Mouse (Mus musculus): ENCODE results near the gene Zfp366. TPM values are rescaled to one million over a fixed set of nuclear protein-coding genes. Genes with fewer than 3 reads are reported as not detected.

The Zfp366 gene
- total and polyA plus RNA-seq, 3 experiments, result not detected

DNA sequence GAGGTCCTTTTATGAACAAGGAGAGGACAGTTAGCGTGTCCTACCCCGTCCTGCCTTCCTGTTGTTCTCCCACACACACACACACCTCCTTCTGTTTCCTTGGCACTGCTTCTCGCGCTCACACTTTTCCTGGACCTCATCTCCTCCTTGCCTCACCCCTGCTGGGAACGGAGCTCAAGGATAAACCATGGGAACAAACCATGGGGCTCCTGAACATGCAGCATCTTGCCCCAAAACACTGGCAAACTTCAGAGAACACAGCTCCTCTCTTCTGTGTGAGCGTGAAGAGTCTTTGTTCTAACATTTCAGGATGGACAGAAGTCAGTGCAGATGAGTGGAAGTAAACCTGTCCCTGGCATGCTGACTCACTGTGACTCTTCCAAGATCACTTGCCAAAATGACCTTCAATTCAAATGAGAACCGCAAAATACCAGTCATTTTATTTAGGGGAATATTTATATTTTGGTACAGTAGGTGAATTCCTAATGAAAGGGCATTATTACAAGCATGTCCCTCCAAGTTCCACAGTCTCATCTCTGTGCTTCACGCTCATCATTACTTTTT is 38.8 kb downstream of the Zfp366 start:
- no peak for DNase-seq (ENCODE audit: extremely low read depth)
- Histone ChIP-seq H3K9ac (ENCODE audit: insufficient read depth, low read depth) (no peak overlapping the region), H3K27me3 (replicated peaks) (peaks cover 31% of the 10 kb centered on the region), H3K4me3 (replicated peaks in 1 of 3; ENCODE audit: low read depth in 2 of 3, low read length in 2 of 3, poor library complexity in 1 of 3) (no peak overlapping the region), H3K4me2 (ENCODE audit: insufficient read depth, low read depth, poor library complexity, severe bottlenecking) (no peak overlapping the region), H3K4me1 (ENCODE audit: control insufficient read depth in 1 of 2, insufficient read depth in 2 of 2) (no peaks in the 10 kb centered on the region), H3K36me3 (replicated peaks in 1 of 2; ENCODE audit: control insufficient read depth in 1 of 2, insufficient read depth in 1 of 2, low read length in 1 of 2) (no peaks in the 10 kb centered on the region), H3K9me3 (replicated peaks; ENCODE audit: low read length) (no peaks in the 10 kb centered on the region), H3K79me2 (replicated peaks; ENCODE audit: control insufficient read depth, extremely low read depth, insufficient read depth, poor library complexity, severe bottlenecking) (no peaks in the 10 kb centered on the region), H3K27ac (ENCODE audit: insufficient read depth, low read depth) (no peak overlapping the region)
- in situ Hi-C loops (cut with MboI; ENCODE audit: low pct_ligation_motif_present, low pct_unique_long_range_greater_than_20kb, low sequenced_read_pairs), result no loop called here
- dilution Hi-C loops (cut with MboI; ENCODE audit: extremely low pct_ligation_motif_present, extremely low pct_unique_long_range_greater_than_20kb, low sequenced_read_pairs), result no loop called here
- TF ChIP-seq NELFE (IDR thresholded peaks at IDR 0.05; ENCODE audit: low read depth, low read length), result no peak
- TF ChIP-seq ELF1 (IDR thresholded peaks at IDR 0.05; ENCODE audit: low read depth, low read length), result no peak
- no peak for TF ChIP-seq MEF2A (IDR thresholded peaks at IDR 0.05; ENCODE audit: borderline replicate concordance, low read depth, low read length)
- TF ChIP-seq EP300 (IDR thresholded peaks at IDR 0.05; ENCODE audit: low read length), result no peak
- TF ChIP-seq HCFC1 (IDR thresholded peaks at IDR 0.05; ENCODE audit: low read depth, low read length), result no peak
- TF ChIP-seq ZKSCAN1 (IDR thresholded peaks at IDR 0.05; ENCODE audit: borderline replicate concordance, low read depth, low read length), result no peak
- TF ChIP-seq KAT2A (IDR thresholded peaks at IDR 0.05; ENCODE audit: insufficient replicate concordance, low read length), result no peak
- TF ChIP-seq GABPA (IDR thresholded peaks at IDR 0.05; ENCODE audit: insufficient replicate concordance, low read depth, low read length), result no peak
- no peak for TF ChIP-seq RCOR1 (conservative IDR thresholded peaks at IDR 0.05; ENCODE audit: low read depth, low read length)
- TF ChIP-seq RAD21 (IDR thresholded peaks at IDR 0.05; ENCODE audit: low read depth, low read length), result no peak
- no peak for TF ChIP-seq TBP (conservative IDR thresholded peaks at IDR 0.05; ENCODE audit: low read depth, low read length)
- no peak for TF ChIP-seq MAX (IDR thresholded peaks at IDR 0.05; ENCODE audit: low read length)
- no peak for TF ChIP-seq JUN (IDR thresholded peaks at IDR 0.05; ENCODE audit: insufficient read depth, low read depth, low read length)
- TF ChIP-seq PAX5 (IDR thresholded peaks at IDR 0.05; ENCODE audit: low read length), result no peak
- TF ChIP-seq TCF12 (IDR thresholded peaks at IDR 0.05; ENCODE audit: low read depth, low read length), result no peak
- no peak for TF ChIP-seq BHLHE40 (IDR thresholded peaks at IDR 0.05; ENCODE audit: low read depth, low read length)
- no peak for TF ChIP-seq ZNF384 (IDR thresholded peaks at IDR 0.05; ENCODE audit: low read depth, low read length)
- no peak for TF ChIP-seq SMC3 (IDR thresholded peaks at IDR 0.05; ENCODE audit: low read depth, low read length)
- TF ChIP-seq CHD2 (IDR thresholded peaks at IDR 0.05; ENCODE audit: low read length), result no peak
- no peak for TF ChIP-seq POLR2AphosphoS2 (IDR thresholded peaks at IDR 0.05; ENCODE audit: low read depth, low read length)

DNA sequence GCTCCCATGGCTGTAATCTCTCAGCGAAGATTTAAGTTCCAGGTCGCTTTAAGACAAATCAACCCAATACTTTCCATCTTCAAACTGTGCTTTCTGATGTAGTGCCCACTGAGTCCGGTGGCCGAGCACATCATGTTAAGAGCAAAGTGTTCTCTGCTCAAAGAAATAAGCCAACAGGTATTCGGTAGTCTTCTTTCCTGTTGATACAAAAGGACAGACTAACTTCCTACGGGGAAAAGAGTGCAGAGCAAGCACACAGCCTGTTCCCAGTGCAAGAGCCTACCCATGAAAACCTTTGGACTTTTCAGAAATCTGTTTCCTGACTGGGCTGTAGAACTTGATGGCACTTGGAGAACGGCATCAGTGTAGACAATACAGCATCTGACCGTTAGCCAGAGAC is 39.3 kb downstream of the Zfp366 start:
- H3K4me2 ChIP-seq (ENCODE audit: insufficient read depth, low read depth, poor library complexity, severe bottlenecking), result no peak overlapping the region
- in situ Hi-C loops (cut with MboI; ENCODE audit: low pct_ligation_motif_present, low pct_unique_long_range_greater_than_20kb, low sequenced_read_pairs) (no loop called here), dilution Hi-C loops (cut with MboI; ENCODE audit: extremely low pct_ligation_motif_present, extremely low pct_unique_long_range_greater_than_20kb, low sequenced_read_pairs) (no loop called here)
- no peak overlapping the region for H3K4me3 ChIP-seq (replicated peaks in 1 of 3; ENCODE audit: low read depth in 2 of 3, low read length in 2 of 3, poor library complexity in 1 of 3)
- no peak for TF ChIP-seq ZNF384 (IDR thresholded peaks at IDR 0.05; ENCODE audit: low read depth, low read length)
- no peak for TF ChIP-seq USF2 (conservative IDR thresholded peaks at IDR 0.05; ENCODE audit: low read depth, low read length)
- no peak for TF ChIP-seq NELFE (IDR thresholded peaks at IDR 0.05; ENCODE audit: low read depth, low read length)
- no peak for TF ChIP-seq POLR2A (IDR thresholded peaks at IDR 0.05; ENCODE audit: low read depth, low read length)
- no peak for TF ChIP-seq MXI1 (IDR thresholded peaks at IDR 0.05; ENCODE audit: low read depth, low read length)
- TF ChIP-seq UBTF (IDR thresholded peaks at IDR 0.05; ENCODE audit: low read depth, low read length), result no peak
- H3K9ac ChIP-seq (ENCODE audit: insufficient read depth, low read depth), result no peak overlapping the region
- H3K79me2 ChIP-seq (replicated peaks; ENCODE audit: control insufficient read depth, extremely low read depth, insufficient read depth, poor library complexity, severe bottlenecking), result no peaks in the 10 kb centered on the region
- H3K27me3 ChIP-seq (replicated peaks), result peaks cover 32% of the 10 kb centered on the region
- no peak for DNase-seq (ENCODE audit: extremely low read depth)
- H3K4me1 ChIP-seq (ENCODE audit: control insufficient read depth in 1 of 2, insufficient read depth in 2 of 2), result no peaks in the 10 kb centered on the region
- H3K27ac ChIP-seq (ENCODE audit: insufficient read depth, low read depth), result no peak overlapping the region
- no peaks in the 10 kb centered on the region for H3K36me3 ChIP-seq (replicated peaks in 1 of 2; ENCODE audit: control insufficient read depth in 1 of 2, insufficient read depth in 1 of 2, low read length in 1 of 2)
- no peaks in the 10 kb centered on the region for H3K9me3 ChIP-seq (replicated peaks; ENCODE audit: low read length)
